In the genomic region with DNA sequence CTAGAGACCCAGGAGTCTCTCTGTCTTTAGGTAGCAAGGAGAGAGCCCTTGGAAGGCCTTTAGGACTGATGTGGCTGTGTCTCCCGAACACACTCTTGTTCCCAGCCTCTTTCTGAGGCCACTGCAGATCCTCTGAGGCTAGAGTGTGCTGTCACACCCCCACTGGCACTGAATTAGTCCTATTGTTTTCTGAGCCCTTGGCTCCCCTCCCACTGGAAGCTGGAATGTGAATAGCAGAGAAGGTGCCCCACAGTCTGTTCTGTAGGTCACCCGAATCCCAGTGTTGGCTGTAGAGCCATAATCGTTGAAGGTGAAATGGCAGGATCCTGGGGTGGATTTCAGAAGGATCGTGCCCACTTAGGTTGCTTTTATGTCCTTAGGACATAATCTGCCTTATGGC, we compare ENCODE assay signal across 9 mouse cellular contexts. TPM values are rescaled to one million over a fixed set of nuclear protein-coding genes. Genes with fewer than 3 reads are reported as not detected.
DNase-seq lines count a peak whose midpoint lies in the region; ATAC-seq lines count a peak whose summit lies in the region.
"Had no signal": no experiment of that assay in that cellular context is flagged by ENCODE, and none has a peak within 500 bp of the region (broad histone marks: within the 10 kb centered on the region; RNA-seq: fewer than 3 reads in every experiment).

No protein-coding gene starts in this region.

- WGBS in embryonic facial prominence, embryonic 12.5 days: 38% methylated on average over 4 of the region's 4 CpGs
- WGBS in embryonic facial prominence, embryonic 10.5 days: 47% methylated on average over 4 of the region's 4 CpGs
- 54% methylated on average over 4 of the region's 4 CpGs for WGBS in liver, embryonic 15.5 days (ENCODE audit: insufficient replicate concordance)
- 58% methylated on average over 4 of the region's 4 CpGs for WGBS in heart, embryonic 11.5 days (ENCODE audit: insufficient replicate concordance)

- H3K27me3 ChIP-seq in embryonic facial prominence, embryonic 12.5 days: no peaks in the 10 kb centered on the region
- H3K27me3 ChIP-seq in embryonic facial prominence, embryonic 10.5 days (replicated peaks; ENCODE audit: low read depth, poor library complexity, severe bottlenecking): no peaks in the 10 kb centered on the region
- H3K27me3 ChIP-seq in liver, embryonic 15.5 days: 0 out of 2 replicates have a peak, but pooled peaks cover 5% of the 10 kb centered on the region
- no peaks in the 10 kb centered on the region for H3K27me3 ChIP-seq in heart, embryonic 11.5 days (ENCODE audit: control insufficient read depth, insufficient read depth, low read length)

- H3K27ac ChIP-seq in embryonic facial prominence, embryonic 12.5 days: 0 out of 2 replicates have a peak overlapping the region, but pooled peaks have one; percentile 60
- no peak overlapping the region for H3K27ac ChIP-seq in embryonic facial prominence, embryonic 10.5 days (replicated peaks)
- 0 out of 2 replicates have a peak overlapping the region, but pooled peaks have one; percentile 1 for H3K27ac ChIP-seq in liver, embryonic 15.5 days (replicated peaks)
- no peak overlapping the region for H3K27ac ChIP-seq in heart, embryonic 11.5 days (ENCODE audit: low read depth, low read length)

- ATAC-seq in embryonic facial prominence, embryonic 12.5 days (ENCODE audit: insufficient number of reproducible peaks, insufficient read depth, low FRiP score, low TSS enrichment): no peak
- no peak for ATAC-seq in liver, embryonic 15.5 days (ENCODE audit: insufficient read depth)
- ATAC-seq in heart, embryonic 11.5 days (replicated peaks; ENCODE audit: insufficient number of reproducible peaks, low FRiP score, low TSS enrichment): no peak
- no peak for ATAC-seq in activated CD4-positive, CD25-positive, alpha-beta regulatory T cell, adult 4 months

- H3K36me3 ChIP-seq in embryonic facial prominence, embryonic 12.5 days: peaks cover 15% of the 10 kb centered on the region
- peaks cover 18% of the 10 kb centered on the region for H3K36me3 ChIP-seq in embryonic facial prominence, embryonic 10.5 days (replicated peaks)
- H3K36me3 ChIP-seq in liver, embryonic 15.5 days (replicated peaks): no peaks in the 10 kb centered on the region
- no peaks in the 10 kb centered on the region for H3K36me3 ChIP-seq in heart, embryonic 11.5 days (ENCODE audit: control insufficient read depth, insufficient read depth, low read length)

- H3K9ac ChIP-seq in embryonic facial prominence, embryonic 12.5 days: no peak overlapping the region
- H3K9ac ChIP-seq in liver, embryonic 15.5 days: no peak overlapping the region
- no peak overlapping the region for H3K9ac ChIP-seq in heart, embryonic 11.5 days (ENCODE audit: low read depth, low read length)

- no peak for DNase-seq in embryonic facial prominence, embryonic 10.5 days (ENCODE audit: low spot score)
- DNase-seq in liver: no peak
- peak; percentile 27 for DNase-seq in lung, postnatal 14 days
- no peak for DNase-seq in frontal cortex, postnatal 36 days (ENCODE audit: low spot score in 2 of 2)
- DNase-seq: gastrocnemius, postnatal 25 days had no signal

- no peak overlapping the region for H3K4me3 ChIP-seq in embryonic facial prominence, embryonic 12.5 days
- H3K4me3 ChIP-seq in embryonic facial prominence, embryonic 10.5 days: no peak overlapping the region
- no peak overlapping the region for H3K4me3 ChIP-seq in liver, embryonic 15.5 days (replicated peaks)
- H3K4me3 ChIP-seq in heart, embryonic 11.5 days (ENCODE audit: low read depth, low read length): no peak overlapping the region

- peaks cover 53% of the 10 kb centered on the region for H3K4me1 ChIP-seq in embryonic facial prominence, embryonic 12.5 days
- H3K4me1 ChIP-seq in embryonic facial prominence, embryonic 10.5 days: peaks cover 63% of the 10 kb centered on the region
- peaks cover 70% of the 10 kb centered on the region for H3K4me1 ChIP-seq in liver, embryonic 15.5 days (replicated peaks)
- peaks cover 55% of the 10 kb centered on the region for H3K4me1 ChIP-seq in heart, embryonic 11.5 days (ENCODE audit: control insufficient read depth, insufficient read depth, low read length)

- H3K9me3 ChIP-seq in embryonic facial prominence, embryonic 12.5 days: no peaks in the 10 kb centered on the region
- H3K9me3 ChIP-seq in embryonic facial prominence, embryonic 10.5 days: no peaks in the 10 kb centered on the region
- H3K9me3 ChIP-seq in liver, embryonic 15.5 days (replicated peaks): no peaks in the 10 kb centered on the region
- H3K9me3 ChIP-seq in heart, embryonic 11.5 days (replicated peaks; ENCODE audit: control insufficient read depth, low read length): no peaks in the 10 kb centered on the region

- H3K4me2 ChIP-seq in embryonic facial prominence, embryonic 12.5 days (replicated peaks): no peak overlapping the region
- no peak overlapping the region; the same call in 1 of the 2 replicates for H3K4me2 ChIP-seq in liver, embryonic 15.5 days
- H3K4me2 ChIP-seq in heart, embryonic 11.5 days: peak overlapping the region; percentile 20

RNA-seq across cellular contexts. Expression of a gene that starts 3.4 kb away (rescaled TPM):
- 51.9 and 52.8 TPM in 2 replicates for polyA plus RNA-seq in embryonic facial prominence, embryonic 12.5 days (2016; fragmentation: Nextera tagmentation; extraction: Ambion mirVana)
- 32.8 and 35.9 TPM in 2 replicates for polyA plus RNA-seq in embryonic facial prominence, embryonic 10.5 days (2016; fragmentation: Nextera tagmentation; extraction: Ambion mirVana)
- 5.8 and 6.4 TPM in 2 replicates for polyA plus RNA-seq in liver, embryonic 15.5 days (2015; fragmentation: Nextera tagmentation; extraction: Ambion mirVana)
- 19.5 and 21.0 TPM in 2 replicates for polyA plus RNA-seq in heart, embryonic 11.5 days (2014; fragmentation: Nextera tagmentation; extraction: Ambion mirVana)
- 1 to 10 TPM; 4.2 to 5.1 TPM for polyA plus RNA-seq in activated CD4-positive, CD25-positive, alpha-beta regulatory T cell, adult 4 months (2017; shearing (Covaris generic))

RNA-seq across cellular contexts. Expression of a gene that starts 27.2 kb away (rescaled TPM):
- polyA plus RNA-seq in embryonic facial prominence, embryonic 12.5 days (2016; fragmentation: Nextera tagmentation; extraction: Ambion mirVana): 9.0 and 9.2 TPM in 2 replicates
- polyA plus RNA-seq in embryonic facial prominence, embryonic 10.5 days (2016; fragmentation: Nextera tagmentation; extraction: Ambion mirVana): 3.4 and 3.7 TPM in 2 replicates
- polyA plus RNA-seq in liver, embryonic 15.5 days (2015; fragmentation: Nextera tagmentation; extraction: Ambion mirVana): 10.4 and 10.9 TPM in 2 replicates
- 2.6 and 2.8 TPM in 2 replicates for polyA plus RNA-seq in heart, embryonic 11.5 days (2014; fragmentation: Nextera tagmentation; extraction: Ambion mirVana)
- polyA plus RNA-seq in activated CD4-positive, CD25-positive, alpha-beta regulatory T cell, adult 4 months (2017; shearing (Covaris generic)): 10 to 100 TPM; 36.2 to 43.1 TPM

RNA-seq across cellular contexts. Expression of a gene that starts 38.4 kb away (rescaled TPM):
- 10.8 TPM in 2 replicates for polyA plus RNA-seq in embryonic facial prominence, embryonic 12.5 days (2016; fragmentation: Nextera tagmentation; extraction: Ambion mirVana)
- 8.7 and 9.7 TPM in 2 replicates for polyA plus RNA-seq in embryonic facial prominence, embryonic 10.5 days (2016; fragmentation: Nextera tagmentation; extraction: Ambion mirVana)
- 0.18 and 0.25 TPM in 2 replicates for polyA plus RNA-seq in liver, embryonic 15.5 days (2015; fragmentation: Nextera tagmentation; extraction: Ambion mirVana)
- 1.7 and 2.3 TPM in 2 replicates for polyA plus RNA-seq in heart, embryonic 11.5 days (2014; fragmentation: Nextera tagmentation; extraction: Ambion mirVana)
- not detected for polyA plus RNA-seq in activated CD4-positive, CD25-positive, alpha-beta regulatory T cell, adult 4 months (2017; shearing (Covaris generic))

RNA-seq across cellular contexts. Expression of a gene that starts 52.2 kb away (rescaled TPM):
- 2.5 and 3.2 TPM in 2 replicates for polyA plus RNA-seq in embryonic facial prominence, embryonic 12.5 days (2016; fragmentation: Nextera tagmentation; extraction: Ambion mirVana)
- 1.4 and 1.9 TPM in 2 replicates for polyA plus RNA-seq in embryonic facial prominence, embryonic 10.5 days (2016; fragmentation: Nextera tagmentation; extraction: Ambion mirVana)
- 0.86 and 0.89 TPM in 2 replicates for polyA plus RNA-seq in liver, embryonic 15.5 days (2015; fragmentation: Nextera tagmentation; extraction: Ambion mirVana)
- polyA plus RNA-seq in heart, embryonic 11.5 days (2014; fragmentation: Nextera tagmentation; extraction: Ambion mirVana): 1.8 and 2.0 TPM in 2 replicates
- polyA plus RNA-seq in activated CD4-positive, CD25-positive, alpha-beta regulatory T cell, adult 4 months (2017; shearing (Covaris generic)): 1 to 10 TPM; 1.7 to 1.9 TPM

Comparison
In these comparisons a context has a peak if more than half of its experiments do, and no peak if none do; other contexts are left out.
1. H3K27ac ChIP-seq: peak in embryonic facial prominence, embryonic 12.5 days (single experiment) and liver, embryonic 15.5 days (single experiment); none in embryonic facial prominence, embryonic 10.5 days (single experiment) and heart, embryonic 11.5 days (single experiment).